Mouse (Mus musculus): ENCODE data around the gene Trub2. TPM values are rescaled to one million over a fixed set of nuclear protein-coding genes. Genes with fewer than 3 reads are reported as not detected.
A peak's percentile ranks its signal among the peaks of the same experiment; 100 is the strongest.

Gene Trub2
- total and polyA plus RNA-seq, 3 experiments: 7.9 to 66.4 (median 30.5) TPM

DNA sequence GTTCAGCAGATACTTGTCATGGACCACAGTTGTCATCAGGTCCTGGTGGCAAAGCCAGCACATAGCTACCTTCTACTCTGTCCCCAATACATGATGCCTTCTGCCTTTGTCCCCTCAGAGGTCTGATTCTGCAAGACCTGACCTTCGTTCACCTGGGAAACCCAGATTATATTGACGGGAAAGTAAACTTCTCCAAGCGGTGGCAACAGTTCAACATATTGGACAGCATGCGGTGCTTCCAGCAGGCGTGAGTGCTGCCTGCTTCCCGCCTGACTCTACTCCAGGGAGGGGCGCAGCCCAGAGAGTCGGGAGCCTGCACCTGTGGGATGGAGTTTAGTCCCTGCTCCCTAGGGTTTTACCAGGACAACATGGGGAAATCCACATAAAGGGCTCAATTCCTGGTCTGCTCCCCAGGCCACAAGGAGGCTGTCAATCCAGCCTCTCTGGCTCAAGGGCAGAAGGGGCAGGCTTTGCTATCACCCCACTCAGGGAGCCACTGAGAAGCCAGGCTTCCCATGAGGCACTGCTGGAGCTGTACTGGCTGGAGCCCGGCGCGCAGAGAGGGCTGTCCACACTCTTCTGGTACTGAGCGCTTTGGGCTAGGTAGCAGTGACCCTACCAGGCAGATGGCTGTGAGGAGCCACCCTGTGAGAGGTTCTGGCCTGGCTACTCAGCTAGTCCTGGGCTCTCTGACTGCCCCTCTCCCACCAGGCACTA is 50.9 kb downstream of the Trub2 start:
- no peak for ATAC-seq (ENCODE audit: extremely low read depth, insufficient number of reproducible peaks, low FRiP score, poor library complexity, severe bottlenecking)
- no peaks in the 10 kb centered on the region for H3K9me3 ChIP-seq (replicated peaks)
- H3K4me1 ChIP-seq (ENCODE audit: insufficient read depth, low read depth, low read length): no peaks in the 10 kb centered on the region
- no peak for DNase-seq (ENCODE audit: low spot score)
- no peak overlapping the region for H3K4me3 ChIP-seq (ENCODE audit: low read depth, low read length)
- peaks cover 82% of the 10 kb centered on the region for H3K36me3 ChIP-seq (replicated peaks)
- TF ChIP-seq GATA2 (IDR thresholded peaks at IDR 0.05; ENCODE audit: borderline replicate concordance, low read depth, low read length) (no peak), GATA1 (IDR thresholded peaks at IDR 0.05; ENCODE audit: borderline replicate concordance, low read length) (no peak), TAL1 (conservative IDR thresholded peaks at IDR 0.05; ENCODE audit: low read depth, low read length) (no peak), POLR2AphosphoS5 (IDR thresholded peaks at IDR 0.05; ENCODE audit: insufficient replicate concordance, low read depth, low read length) (no peak), CTCF (IDR thresholded peaks at IDR 0.05; ENCODE audit: low read depth, low read length) (no peak)
- H3K27me3 ChIP-seq (ENCODE audit: insufficient read depth, low read length): no peaks in the 10 kb centered on the region

DNA sequence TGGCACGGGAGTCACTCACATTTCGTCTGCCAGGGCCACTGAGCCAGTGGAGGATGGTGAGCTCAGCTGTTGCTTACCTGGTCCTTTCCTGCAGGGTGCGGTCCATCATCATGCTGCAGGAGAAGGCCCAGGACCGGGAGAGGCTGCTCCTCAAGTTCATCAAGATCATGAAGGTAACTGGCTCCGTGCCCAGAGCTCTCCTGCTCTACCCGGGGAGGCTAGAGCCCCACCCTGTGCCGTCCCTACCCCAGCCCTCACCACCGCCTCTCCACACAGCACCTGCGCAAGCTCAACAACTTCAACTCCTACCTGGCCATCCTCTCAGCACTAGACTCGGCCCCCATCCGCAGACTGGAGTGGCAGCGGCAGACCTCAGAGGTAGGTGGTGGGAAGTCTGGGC is 52.6 kb downstream of the Trub2 start:
- Histone ChIP-seq H3K9me3 (replicated peaks) (no peaks in the 10 kb centered on the region), H3K27me3 (ENCODE audit: insufficient read depth, low read length) (no peaks in the 10 kb centered on the region), H3K4me1 (ENCODE audit: insufficient read depth, low read depth, low read length) (no peaks in the 10 kb centered on the region), H3K36me3 (replicated peaks) (peaks cover 99% of the 10 kb centered on the region), H3K4me3 (ENCODE audit: low read depth, low read length) (no peak overlapping the region)
- TF ChIP-seq TAL1 (conservative IDR thresholded peaks at IDR 0.05; ENCODE audit: low read depth, low read length) (no peak), POLR2AphosphoS5 (IDR thresholded peaks at IDR 0.05; ENCODE audit: insufficient replicate concordance, low read depth, low read length) (no peak), GATA2 (IDR thresholded peaks at IDR 0.05; ENCODE audit: borderline replicate concordance, low read depth, low read length) (no peak), GATA1 (IDR thresholded peaks at IDR 0.05; ENCODE audit: borderline replicate concordance, low read length) (no peak), CTCF (IDR thresholded peaks at IDR 0.05; ENCODE audit: low read depth, low read length) (no peak)
- ATAC-seq (ENCODE audit: extremely low read depth, insufficient number of reproducible peaks, low FRiP score, poor library complexity, severe bottlenecking) (no peak), DNase-seq (ENCODE audit: low spot score) (no peak)

DNA sequence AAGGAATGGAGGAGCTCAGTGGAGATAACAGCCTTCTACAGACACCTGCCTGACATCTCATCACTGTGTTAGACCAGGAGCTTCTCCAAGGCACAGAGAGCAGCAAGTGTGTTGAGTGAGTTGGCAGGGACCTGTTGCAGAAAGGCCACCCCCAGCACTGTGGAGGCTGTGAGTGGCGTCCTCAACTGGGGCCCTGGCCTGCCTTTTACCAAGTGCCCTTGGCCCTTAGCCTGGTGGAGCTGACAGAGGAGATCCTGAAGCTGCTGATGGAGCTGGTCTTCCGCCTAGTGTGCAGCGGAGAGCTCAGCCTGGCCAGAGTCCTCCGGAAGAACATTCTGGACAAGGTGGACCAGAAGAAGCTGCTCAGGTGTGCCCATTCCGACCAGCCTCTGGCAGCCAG is 55.0 kb downstream of the Trub2 start:
- peaks cover 99% of the 10 kb centered on the region for H3K36me3 ChIP-seq (replicated peaks)
- no peak for DNase-seq (ENCODE audit: low spot score)
- H3K4me3 ChIP-seq (ENCODE audit: low read depth, low read length): no peak overlapping the region
- TF ChIP-seq CTCF (IDR thresholded peaks at IDR 0.05; ENCODE audit: low read depth, low read length) (no peak), GATA2 (IDR thresholded peaks at IDR 0.05; ENCODE audit: borderline replicate concordance, low read depth, low read length) (no peak), TAL1 (conservative IDR thresholded peaks at IDR 0.05; ENCODE audit: low read depth, low read length) (no peak), POLR2AphosphoS5 (IDR thresholded peaks at IDR 0.05; ENCODE audit: insufficient replicate concordance, low read depth, low read length) (no peak), GATA1 (IDR thresholded peaks at IDR 0.05; ENCODE audit: borderline replicate concordance, low read length) (no peak)
- ATAC-seq (ENCODE audit: extremely low read depth, insufficient number of reproducible peaks, low FRiP score, poor library complexity, severe bottlenecking): no peak
- no peaks in the 10 kb centered on the region for H3K4me1 ChIP-seq (ENCODE audit: insufficient read depth, low read depth, low read length)
- no peaks in the 10 kb centered on the region for H3K9me3 ChIP-seq (replicated peaks)
- no peaks in the 10 kb centered on the region for H3K27me3 ChIP-seq (ENCODE audit: insufficient read depth, low read length)

DNA sequence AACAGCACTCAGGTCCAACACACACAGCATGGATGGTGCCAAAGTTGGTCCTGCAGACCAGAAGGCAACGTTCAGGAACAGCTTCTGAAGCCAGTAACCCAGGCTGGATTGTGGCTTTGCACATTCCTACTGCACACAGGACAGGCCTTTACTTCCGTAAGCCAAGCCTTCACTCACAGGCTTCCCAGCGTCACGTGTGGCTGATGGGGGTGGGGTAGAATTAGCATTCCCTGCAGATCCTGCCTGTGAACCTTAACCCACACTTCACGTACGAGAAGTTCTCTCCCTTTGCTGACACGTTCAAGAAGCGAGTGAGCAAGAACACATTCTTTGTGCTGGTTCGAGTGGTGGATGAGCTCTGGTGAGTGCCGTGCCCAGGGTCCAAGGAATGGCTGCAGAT is 55.7 kb downstream of the Trub2 start:
- no peaks in the 10 kb centered on the region for H3K27me3 ChIP-seq (ENCODE audit: insufficient read depth, low read length)
- peaks cover 99% of the 10 kb centered on the region for H3K36me3 ChIP-seq (replicated peaks)
- DNase-seq (ENCODE audit: low spot score): no peak
- TF ChIP-seq CTCF (IDR thresholded peaks at IDR 0.05; ENCODE audit: low read depth, low read length) (no peak), GATA2 (IDR thresholded peaks at IDR 0.05; ENCODE audit: borderline replicate concordance, low read depth, low read length) (no peak), TAL1 (conservative IDR thresholded peaks at IDR 0.05; ENCODE audit: low read depth, low read length) (no peak), POLR2AphosphoS5 (IDR thresholded peaks at IDR 0.05; ENCODE audit: insufficient replicate concordance, low read depth, low read length) (no peak), GATA1 (IDR thresholded peaks at IDR 0.05; ENCODE audit: borderline replicate concordance, low read length) (no peak)
- H3K4me3 ChIP-seq (ENCODE audit: low read depth, low read length): no peak overlapping the region
- H3K4me1 ChIP-seq (ENCODE audit: insufficient read depth, low read depth, low read length): no peaks in the 10 kb centered on the region
- no peaks in the 10 kb centered on the region for H3K9me3 ChIP-seq (replicated peaks)
- no peak for ATAC-seq (ENCODE audit: extremely low read depth, insufficient number of reproducible peaks, low FRiP score, poor library complexity, severe bottlenecking)

DNA sequence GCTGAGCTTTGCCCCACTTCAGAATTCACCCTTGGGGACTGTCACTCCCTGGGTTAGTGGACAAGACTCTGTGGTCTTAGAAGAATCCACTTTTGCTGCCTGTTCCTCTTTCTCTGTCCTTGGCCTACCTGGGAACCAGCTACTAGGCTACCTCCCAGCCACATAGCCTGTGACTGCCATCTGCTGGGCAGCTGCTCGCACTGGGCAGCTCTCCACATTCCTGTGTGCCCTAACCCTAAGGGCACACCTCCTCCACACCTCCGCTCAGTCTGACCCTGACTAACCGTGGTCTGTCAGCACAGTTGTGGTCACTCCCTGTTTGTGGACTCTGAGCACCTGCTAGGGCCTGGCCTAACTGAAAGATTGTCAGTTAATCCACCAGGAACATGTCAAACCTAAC is 56.8 kb downstream of the Trub2 start:
- Histone ChIP-seq H3K4me3 (ENCODE audit: low read depth, low read length) (no peak overlapping the region), H3K27me3 (ENCODE audit: insufficient read depth, low read length) (no peaks in the 10 kb centered on the region), H3K4me1 (ENCODE audit: insufficient read depth, low read depth, low read length) (no peaks in the 10 kb centered on the region), H3K9me3 (replicated peaks) (no peaks in the 10 kb centered on the region), H3K36me3 (replicated peaks) (peaks cover 98% of the 10 kb centered on the region)
- ATAC-seq (ENCODE audit: extremely low read depth, insufficient number of reproducible peaks, low FRiP score, poor library complexity, severe bottlenecking): no peak
- DNase-seq (ENCODE audit: low spot score): peak; percentile 19
- no peak for TF ChIP-seq CTCF (IDR thresholded peaks at IDR 0.05; ENCODE audit: low read depth, low read length)
- TF ChIP-seq TAL1 (conservative IDR thresholded peaks at IDR 0.05; ENCODE audit: low read depth, low read length): no peak
- no peak for TF ChIP-seq POLR2AphosphoS5 (IDR thresholded peaks at IDR 0.05; ENCODE audit: insufficient replicate concordance, low read depth, low read length)
- TF ChIP-seq GATA2 (IDR thresholded peaks at IDR 0.05; ENCODE audit: borderline replicate concordance, low read depth, low read length): no peak
- TF ChIP-seq GATA1 (IDR thresholded peaks at IDR 0.05; ENCODE audit: borderline replicate concordance, low read length): no peak

DNA sequence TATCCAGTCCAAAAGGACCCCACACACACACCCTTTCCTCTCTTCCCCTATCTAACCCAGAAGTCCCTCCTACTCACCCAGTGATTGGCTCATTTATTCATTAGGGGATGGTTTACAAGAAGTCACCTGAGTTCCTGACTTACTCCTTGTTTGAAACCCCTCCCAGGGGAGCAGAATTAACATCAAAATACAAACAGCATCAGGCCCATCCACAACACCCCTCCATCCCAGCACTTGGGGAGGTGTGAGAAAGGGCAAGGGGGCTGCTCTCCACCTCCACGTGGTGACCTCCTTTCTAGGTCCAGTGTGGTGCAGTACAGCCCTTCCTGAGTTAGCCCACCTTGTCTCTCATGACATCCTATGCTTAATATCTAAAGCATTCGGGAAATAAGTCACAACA is 58.8 kb downstream of the Trub2 start:
- no peaks in the 10 kb centered on the region for H3K9me3 ChIP-seq (replicated peaks)
- H3K27me3 ChIP-seq (ENCODE audit: insufficient read depth, low read length): no peaks in the 10 kb centered on the region
- TF ChIP-seq GATA2 (IDR thresholded peaks at IDR 0.05; ENCODE audit: borderline replicate concordance, low read depth, low read length): no peak
- TF ChIP-seq GATA1 (IDR thresholded peaks at IDR 0.05; ENCODE audit: borderline replicate concordance, low read length): no peak
- no peak for TF ChIP-seq TAL1 (conservative IDR thresholded peaks at IDR 0.05; ENCODE audit: low read depth, low read length)
- no peak for TF ChIP-seq POLR2AphosphoS5 (IDR thresholded peaks at IDR 0.05; ENCODE audit: insufficient replicate concordance, low read depth, low read length)
- no peak for TF ChIP-seq CTCF (IDR thresholded peaks at IDR 0.05; ENCODE audit: low read depth, low read length)
- no peak overlapping the region for H3K4me3 ChIP-seq (ENCODE audit: low read depth, low read length)
- no peak for ATAC-seq (ENCODE audit: extremely low read depth, insufficient number of reproducible peaks, low FRiP score, poor library complexity, severe bottlenecking)
- H3K36me3 ChIP-seq (replicated peaks): peaks cover 99% of the 10 kb centered on the region
- no peaks in the 10 kb centered on the region for H3K4me1 ChIP-seq (ENCODE audit: insufficient read depth, low read depth, low read length)
- DNase-seq (ENCODE audit: low spot score): no peak
